Comparison of ENCODE assay signal across 16 mouse cellular contexts in genomic region chr4:70224503-70224902, GRCm38 (mm10).
"Had no signal": no experiment of that assay in that cellular context is flagged by ENCODE, and none has a peak within 500 bp of the region (broad histone marks: within the 10 kb centered on the region; RNA-seq: fewer than 3 reads in every experiment).

No protein-coding gene starts in this region.

- H3K9ac ChIP-seq: lung, embryonic 15.5 days; midbrain, embryonic 13.5 days; midbrain, embryonic 15.5 days; neural tube, embryonic 12.5 days; stomach, embryonic 15.5 days had no signal

- H3K9me3 ChIP-seq: lung, embryonic 15.5 days; megakaryocyte, embryonic 14.5 days; midbrain, embryonic 13.5 days; midbrain, embryonic 15.5 days; neural tube, embryonic 12.5 days; stomach, embryonic 15.5 days had no signal

- H3K27me3 ChIP-seq: lung, embryonic 15.5 days; megakaryocyte, embryonic 14.5 days; midbrain, embryonic 13.5 days; midbrain, embryonic 15.5 days; neural tube, embryonic 12.5 days; stomach, embryonic 15.5 days had no signal

- H3K4me1 ChIP-seq: midbrain, embryonic 13.5 days; midbrain, embryonic 15.5 days; neural tube, embryonic 12.5 days; stomach, embryonic 15.5 days had no signal

- H3K4me2 ChIP-seq: lung, embryonic 15.5 days; midbrain, embryonic 11.5 days; midbrain, embryonic 13.5 days; midbrain, embryonic 15.5 days; neural tube, embryonic 12.5 days; stomach, embryonic 15.5 days had no signal

- H3K4me3 ChIP-seq: lung, embryonic 15.5 days; megakaryocyte, embryonic 14.5 days; midbrain, embryonic 13.5 days; midbrain, embryonic 15.5 days; neural tube, embryonic 12.5 days; stomach, embryonic 15.5 days had no signal

- DNase-seq: lung, adult 2 months; lung, postnatal 14 days; lung, postnatal 36 days; right cerebral cortex, postnatal 14 days; thymus, adult 2 months; thymus, postnatal 25 days had no signal

- H3K27ac ChIP-seq: lung, embryonic 15.5 days; macrophage; midbrain, embryonic 13.5 days; midbrain, embryonic 15.5 days; neural tube, embryonic 12.5 days; stomach, embryonic 15.5 days; stomach, postnatal 0 days had no signal

- ATAC-seq: lung, postnatal 0 days; midbrain, embryonic 13.5 days; midbrain, embryonic 15.5 days had no signal
